Mouse (Mus musculus): ENCODE data around the gene BC051142. TPM values are rescaled to one million over a fixed set of nuclear protein-coding genes. Genes with fewer than 3 reads are reported as not detected.

Gene BC051142
- 1.2 TPM for total RNA-seq (2023)

GRCm38 (mm10) chr17:34398711-34399393, at the start of gene BC051142:
Gene BC051142 (plus strand): TSS chr17:34398820.

GRCm38 (mm10) chr17:34354539-34354938, 44.1 kb upstream of the BC051142 start, which contains the start of gene Btnl2:
Gene Btnl2 (plus strand): TSS chr17:34354822.

GRCm38 (mm10) chr17:34376847-34377246, 21.8 kb upstream of the BC051142 start, which contains the start of gene Btnl1:
Gene Btnl1 (plus strand): TSS chr17:34377132.

GRCm38 (mm10) chr17:34477238-34478013, 78.8 kb downstream of the BC051142 start, which contains the start of gene Btnl4:
Gene Btnl4 (minus strand): TSS chr17:34477318.

Other genes with a start within 250 kb of the BC051142 start
- 26.0 TPM for gene H2-DMb1, start 245.7 kb upstream of the BC051142 start, total RNA-seq (2023)
- gene Tap1, start 211.3 kb upstream of the BC051142 start, total RNA-seq (2023), result 163 TPM
- 144 TPM for gene Psmb9, start 211.1 kb upstream of the BC051142 start, total RNA-seq (2023)
- 220 TPM for gene Psmb8, start 201.1 kb upstream of the BC051142 start, total RNA-seq (2023)
- gene Tap2, start 195.3 kb upstream of the BC051142 start, total RNA-seq (2023), result 147 TPM
- 92.6 TPM for gene H2-Ob, start 159.9 kb upstream of the BC051142 start, total RNA-seq (2023)
- gene H2-Ab1, start 141.1 kb upstream of the BC051142 start, total RNA-seq (2023), result 189 TPM
- 180 TPM for gene H2-Aa, start 111.0 kb upstream of the BC051142 start, total RNA-seq (2023)
- 143 TPM for gene H2-Eb1, start 93.0 kb upstream of the BC051142 start, total RNA-seq (2023)
- gene H2-Eb2, start 73.2 kb upstream of the BC051142 start, total RNA-seq (2023), result 0.95 TPM
- gene Btnl2, start 44.0 kb upstream of the BC051142 start, total RNA-seq (2023), result not detected
- gene Btnl1, start 21.7 kb upstream of the BC051142 start, total RNA-seq (2023), result not detected
- not detected for gene Btnl4, start 78.5 kb downstream of the BC051142 start, total RNA-seq (2023)
- not detected for gene Btnl6, start 118.5 kb downstream of the BC051142 start, total RNA-seq (2023)
- 1.6 TPM for gene Notch4, start 165.4 kb downstream of the BC051142 start, total RNA-seq (2023)
- 251 TPM for gene Gpsm3, start 191.0 kb downstream of the BC051142 start, total RNA-seq (2023)
- gene Pbx2, start 192.4 kb downstream of the BC051142 start, total RNA-seq (2023), result 61.0 TPM
- gene Ager, start 199.0 kb downstream of the BC051142 start, total RNA-seq (2023), result 9.5 TPM
- 32.8 TPM for gene Rnf5, start 204.9 kb downstream of the BC051142 start, total RNA-seq (2023)
- 49.9 TPM for gene Agpat1, start 205.4 kb downstream of the BC051142 start, total RNA-seq (2023)
- gene Egfl8, start 217.2 kb downstream of the BC051142 start, total RNA-seq (2023), result 4.7 TPM
- gene Ppt2, start 229.7 kb downstream of the BC051142 start, total RNA-seq (2023), result 26.0 TPM
- 7.4 TPM for gene Prrt1, start 230.7 kb downstream of the BC051142 start, total RNA-seq (2023)
- 3.3 TPM for gene Fkbpl, start 245.9 kb downstream of the BC051142 start, total RNA-seq (2023)
- gene Atf6b, start 248.3 kb downstream of the BC051142 start, total RNA-seq (2023), result 50.7 TPM